Mouse (Mus musculus) G1E-ER4 (cell line): ENCODE results near the gene Zfp667. TPM values are rescaled to one million over a fixed set of nuclear protein-coding genes. Genes with fewer than 3 reads are reported as not detected.
A peak's percentile ranks its signal among the peaks of the same experiment; 100 is the strongest.

Experiments
- GATA1 ChIP-seq: IDR thresholded peaks from one replicate; pipeline ENCODE4 v1.8.0; 2012; ENCODE audit warnings: low read length, inconsistent platforms
- polyA plus RNA-seq: library from polyadenylated mRNA; stranded (reverse); fragments of >175 nt; gene quantifications from 2 replicates; pipeline ENCODE4 v1.2.3, GENCODE M21; 2012

The Zfp667 gene
- 0.16 and 1.4 TPM in 2 replicates for polyA plus RNA-seq

DNA sequence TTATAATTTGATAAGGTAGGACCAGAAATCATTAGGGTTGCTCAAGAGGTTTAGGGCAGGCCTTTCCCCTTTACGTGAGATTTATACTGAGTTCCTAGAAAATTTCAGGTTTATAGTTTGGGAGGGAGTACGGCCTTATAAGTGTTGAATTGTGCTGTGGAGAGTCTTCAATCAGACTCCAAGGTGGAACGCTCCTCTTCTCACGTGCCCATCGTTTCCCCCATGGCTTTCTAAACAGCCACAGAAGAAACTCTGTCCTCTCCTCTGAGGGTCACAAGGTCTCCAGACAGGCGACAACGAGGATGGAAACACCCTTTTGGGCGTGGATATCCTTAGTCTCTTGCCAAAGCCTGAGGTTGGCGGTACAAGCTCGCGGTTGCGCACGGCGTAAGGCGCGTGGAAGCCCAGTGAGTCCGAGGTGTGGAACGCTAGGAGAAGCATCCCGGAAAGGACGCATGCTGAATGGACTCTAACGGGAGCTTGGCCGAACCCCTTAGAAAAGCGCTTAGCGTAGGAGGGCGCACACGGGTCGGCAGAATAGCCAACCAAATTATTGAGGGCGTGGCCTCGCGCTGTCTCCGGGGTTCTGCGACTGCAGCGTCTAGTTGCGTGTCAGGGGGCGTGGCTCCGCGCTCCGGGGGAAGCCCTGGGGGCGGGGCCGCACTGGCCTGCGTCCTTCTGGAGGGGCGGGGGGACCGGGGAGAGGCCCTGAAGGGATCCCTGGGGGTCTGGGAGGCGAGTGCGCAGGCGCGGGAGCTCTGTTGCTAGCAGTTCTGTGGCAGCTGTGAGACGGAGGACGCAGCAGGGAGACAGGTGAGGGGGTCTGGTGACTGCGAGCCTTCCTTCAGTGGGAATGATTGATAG is at the start of gene Zfp667:
Zfp667 (plus strand) TSS at position 738 of the 864 bp plus-strand sequence.
- no peak for TF ChIP-seq GATA1

DNA sequence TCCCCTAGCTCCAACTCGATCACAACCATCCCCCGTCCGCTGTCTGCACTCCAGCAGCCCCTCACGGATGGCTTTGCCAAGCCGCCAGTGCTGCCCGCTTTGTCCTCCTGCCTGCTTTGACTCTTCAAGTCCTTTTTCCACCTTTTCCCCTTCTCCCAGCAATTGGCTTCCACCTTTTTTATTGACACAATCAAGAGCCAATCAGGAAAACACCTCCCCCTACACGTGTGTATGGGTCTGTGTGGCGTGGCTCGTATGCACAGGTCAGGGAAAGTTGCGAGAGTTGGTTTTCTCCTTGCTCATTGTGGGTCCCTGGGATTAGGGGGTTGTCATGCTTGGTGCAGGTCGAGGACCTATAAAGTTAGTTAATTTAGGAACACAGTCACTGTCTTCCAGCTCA is 46.6 kb upstream of the Zfp667 start:
- no peak for TF ChIP-seq GATA1

DNA sequence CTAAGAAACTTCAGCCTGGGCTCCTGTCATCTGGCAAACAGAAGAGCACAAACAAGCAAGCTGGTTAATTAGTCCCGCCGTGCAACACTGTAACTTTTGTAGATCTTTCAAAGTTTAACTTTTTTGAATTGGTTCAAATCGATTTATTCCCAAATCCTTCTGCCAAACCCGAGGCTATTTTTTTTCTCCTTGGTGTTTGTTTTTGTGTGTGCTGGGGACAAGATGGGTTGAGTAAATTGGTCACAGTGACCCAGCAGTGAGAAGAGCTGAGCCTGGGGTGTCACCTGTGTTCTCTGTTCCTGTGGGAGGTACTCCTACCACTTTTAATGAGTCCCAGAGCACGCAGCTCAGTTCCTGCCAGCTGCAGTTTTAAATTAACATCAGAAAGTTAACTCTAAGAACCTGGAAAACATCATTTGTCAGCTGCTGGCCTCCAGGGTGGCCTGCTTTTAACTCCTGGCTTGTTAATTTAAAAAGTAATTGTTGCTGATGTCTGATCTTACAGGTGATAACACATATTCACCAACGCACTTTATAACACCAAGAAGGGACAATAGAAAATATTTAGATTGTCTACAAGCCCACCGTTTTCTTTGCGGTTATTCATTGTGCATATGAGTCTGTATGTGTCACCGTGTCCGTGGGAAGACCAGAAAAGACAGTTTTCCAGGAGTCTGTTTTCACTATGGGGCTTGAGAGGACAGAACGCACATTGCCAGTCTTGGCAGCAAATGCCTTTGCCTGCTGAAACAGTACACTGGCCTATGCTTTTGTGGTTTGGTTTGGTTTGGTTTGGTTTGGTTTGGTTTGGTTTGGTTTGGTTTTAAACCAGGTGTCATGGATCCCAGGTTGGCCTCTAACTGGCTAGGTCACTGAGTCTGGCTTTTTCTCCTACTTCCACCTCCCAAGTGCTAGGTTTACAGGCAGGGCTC is 41.8 kb upstream of the Zfp667 start:
- no peak for TF ChIP-seq GATA1

DNA sequence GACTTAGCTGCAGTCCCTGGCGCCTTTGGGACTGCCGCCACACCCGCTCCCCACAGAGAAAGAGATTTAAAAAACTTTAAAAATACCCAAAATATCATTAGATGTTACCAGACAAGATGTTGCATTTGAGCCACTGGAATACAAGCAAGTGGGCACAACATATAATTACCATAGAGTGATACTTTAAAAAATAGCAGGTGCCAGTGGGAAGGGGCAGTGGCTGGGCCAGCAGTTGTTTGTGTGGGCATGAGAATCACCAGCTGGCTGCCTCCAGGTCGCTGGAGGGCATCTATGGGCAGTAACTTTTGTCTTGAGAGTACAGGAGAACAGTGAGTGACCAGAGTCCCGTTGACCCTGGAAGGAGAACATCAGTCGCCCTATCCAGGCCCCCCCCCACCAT is 34.0 kb upstream of the Zfp667 start, which contains the start of gene Epp13:
Epp13 (plus strand) TSS at position 301 of the 400 bp plus-strand sequence.
- TF ChIP-seq GATA1 = no peak

DNA sequence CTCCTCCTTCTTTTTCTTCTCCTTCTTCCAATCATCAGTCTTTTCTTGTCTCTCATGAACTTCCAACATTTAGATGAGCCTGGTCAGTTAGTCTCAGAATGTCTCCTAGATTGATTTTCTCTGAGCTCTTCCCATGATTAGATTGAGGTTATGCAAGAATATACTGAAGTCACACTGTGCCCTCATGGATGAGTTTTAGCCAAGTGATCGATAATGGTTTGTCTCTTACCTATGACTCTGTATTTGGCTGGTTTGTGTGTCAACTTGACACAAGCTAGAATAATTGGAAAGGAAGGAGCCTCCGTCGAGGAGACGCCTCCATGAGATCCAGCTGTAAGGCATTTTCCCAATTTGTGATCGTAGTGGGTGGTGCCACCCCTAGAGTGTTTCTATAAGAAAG is 31.9 kb upstream of the Zfp667 start:
- TF ChIP-seq GATA1 = no peak

DNA sequence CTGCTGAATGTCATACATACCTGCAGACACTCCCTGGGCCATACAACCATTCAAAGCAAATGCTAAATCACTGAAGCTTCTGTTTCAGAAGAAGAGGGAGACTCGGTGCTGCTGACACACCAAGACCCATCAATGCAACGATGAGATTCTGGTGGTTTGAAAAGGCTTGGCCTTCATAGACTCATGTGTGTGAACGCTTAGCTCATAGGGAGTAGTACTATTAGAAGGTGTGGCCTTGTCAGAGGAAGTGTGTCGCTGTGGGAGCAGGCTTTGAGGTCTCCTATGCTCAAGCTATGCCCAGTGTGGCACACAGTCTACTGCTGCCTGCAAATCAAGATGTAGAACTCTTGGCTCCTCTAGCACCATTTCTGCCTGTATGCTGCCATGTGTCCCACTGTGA is 29.0 kb upstream of the Zfp667 start:
- TF ChIP-seq GATA1 = no peak

DNA sequence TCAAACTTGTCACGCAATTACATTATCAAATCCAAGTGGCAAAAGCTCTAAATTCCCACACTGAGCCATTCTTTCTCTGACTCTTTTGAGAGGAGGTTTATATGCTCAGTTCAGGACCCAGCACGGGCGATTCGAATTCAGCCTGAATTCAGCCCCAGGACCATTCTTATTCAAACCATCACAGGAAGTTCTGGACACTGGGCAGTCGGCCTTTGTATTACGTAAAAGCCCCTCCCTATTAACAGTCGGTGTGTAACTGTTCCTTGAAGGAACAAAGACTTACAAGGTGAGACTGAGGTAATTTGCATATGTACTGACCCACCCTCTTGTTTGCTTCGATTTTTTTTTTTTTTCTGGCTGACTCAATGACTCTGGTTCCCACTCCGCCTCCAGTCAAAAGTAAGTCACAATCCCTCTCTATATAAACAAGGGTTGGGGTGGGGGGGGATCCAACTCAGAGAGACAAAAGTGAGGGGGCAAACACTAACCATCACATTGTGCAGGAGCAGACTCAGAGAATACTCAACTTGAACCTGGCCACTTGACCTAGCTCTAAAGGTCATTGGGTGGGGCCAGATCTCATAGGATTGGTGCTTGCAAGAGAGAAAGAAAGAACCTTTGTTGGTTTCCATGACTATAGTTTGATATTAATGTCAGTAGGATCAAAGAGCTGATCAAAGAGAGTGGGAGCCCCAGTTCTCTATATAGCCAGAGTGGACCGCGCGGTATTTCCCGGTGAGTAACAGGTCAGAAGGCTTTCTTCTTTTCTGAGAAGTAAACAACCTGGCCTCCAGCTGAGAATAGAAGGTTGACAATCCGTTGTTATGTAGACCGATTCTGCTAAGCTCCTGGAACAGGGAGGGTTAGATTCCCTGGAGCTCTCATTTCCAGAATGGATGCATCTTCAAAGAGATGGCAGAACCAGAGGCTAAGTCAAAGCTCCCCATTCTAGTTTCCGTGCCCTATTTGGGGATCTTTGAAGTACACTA is 27.9 kb upstream of the Zfp667 start:
- TF ChIP-seq GATA1 = no peak

DNA sequence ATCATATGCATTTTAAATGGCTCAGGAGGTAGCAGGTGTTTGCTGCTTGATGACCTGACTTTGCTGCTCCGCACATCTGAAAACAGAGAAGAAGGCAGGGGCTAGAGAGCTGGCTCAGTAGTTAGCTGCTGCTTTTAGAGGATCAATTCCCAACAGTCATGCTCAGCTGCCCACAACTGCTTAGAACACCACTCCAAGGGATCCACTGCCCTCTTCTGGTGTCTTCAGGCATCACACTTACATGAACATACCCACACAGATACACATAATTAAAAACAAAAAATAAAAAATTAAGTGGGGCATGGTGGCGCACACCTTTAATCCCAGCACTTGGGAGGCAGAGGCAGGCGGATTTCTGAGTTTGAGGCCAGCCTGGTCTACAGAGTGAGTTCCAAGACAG is 24.3 kb upstream of the Zfp667 start:
- TF ChIP-seq GATA1 = no peak

DNA sequence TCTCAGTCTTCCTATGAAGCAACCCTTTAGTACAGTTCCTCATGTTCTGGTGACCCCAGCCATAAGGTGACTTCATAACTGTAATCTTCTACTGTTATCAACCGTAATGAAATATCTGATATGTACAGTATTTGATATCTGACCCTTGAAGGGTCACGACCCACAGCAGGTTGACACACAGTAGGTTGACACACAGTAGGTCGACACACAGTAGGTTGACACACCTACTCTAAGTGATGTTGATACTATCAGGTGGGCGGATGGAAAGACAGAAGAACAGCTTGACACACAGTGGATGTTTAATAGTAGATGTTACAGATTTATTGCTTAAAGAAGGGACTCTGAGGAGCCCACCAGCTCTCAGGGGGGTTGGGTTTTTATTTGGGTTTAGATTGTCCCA is 23.4 kb upstream of the Zfp667 start:
- no peak for TF ChIP-seq GATA1

DNA sequence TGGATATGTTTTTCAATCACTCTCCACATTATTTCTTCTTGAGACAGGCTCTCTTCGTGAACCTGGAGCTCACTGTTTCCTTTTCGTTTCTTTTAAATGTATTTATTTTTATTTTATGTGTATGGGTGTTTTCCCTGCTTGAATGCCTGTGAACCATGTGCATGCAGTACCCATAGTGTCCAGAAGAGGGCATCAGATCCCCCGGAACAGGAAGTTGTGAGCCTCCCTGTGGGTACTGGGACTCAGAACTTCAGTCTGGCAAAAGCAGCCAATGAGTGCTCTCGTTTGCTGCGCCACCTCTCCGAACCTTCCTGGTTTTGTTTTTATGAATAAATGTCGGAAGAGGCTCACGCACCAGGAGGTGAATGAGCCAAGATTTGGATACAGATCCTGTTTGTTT is 20.7 kb upstream of the Zfp667 start:
- TF ChIP-seq GATA1 = no peak

DNA sequence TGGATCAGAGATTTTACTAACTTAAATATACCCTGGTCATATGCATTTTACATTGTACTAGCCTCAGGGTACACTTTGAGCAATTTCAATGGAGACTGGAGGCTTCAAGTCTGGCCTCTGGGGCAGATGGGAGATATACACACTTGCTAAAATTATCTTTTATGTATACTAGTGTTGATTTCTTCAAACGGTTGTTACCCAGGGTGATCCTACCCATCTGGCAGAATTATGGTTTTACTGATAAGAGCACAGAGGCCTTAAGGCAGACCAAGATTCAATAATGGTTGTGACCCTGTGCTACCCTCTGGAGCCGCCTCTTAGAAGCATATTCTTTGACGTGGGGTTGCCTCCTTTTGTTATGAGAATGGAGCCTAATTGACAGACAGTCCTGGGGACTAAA is 8.5 kb upstream of the Zfp667 start:
- peak; percentile 44 for TF ChIP-seq GATA1

DNA sequence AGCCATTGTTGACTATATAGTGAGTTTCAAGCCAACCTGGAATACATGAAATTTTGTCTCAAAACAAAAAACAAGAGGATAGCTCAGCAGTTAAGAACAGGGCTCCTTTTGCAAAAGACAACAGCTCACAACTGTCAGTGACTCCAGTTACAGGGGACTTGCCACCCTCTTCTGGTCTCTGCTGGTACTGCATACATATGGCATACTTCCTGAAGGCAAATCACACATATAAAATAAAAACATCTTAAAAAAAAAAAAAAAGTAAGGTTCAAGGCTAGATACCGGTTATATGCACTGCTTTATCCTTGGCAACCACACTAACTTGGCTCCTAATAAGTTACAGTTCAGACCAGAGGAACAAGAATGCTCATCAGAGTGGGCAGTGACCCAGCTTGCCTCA is 3.6 kb upstream of the Zfp667 start:
- no peak for TF ChIP-seq GATA1

DNA sequence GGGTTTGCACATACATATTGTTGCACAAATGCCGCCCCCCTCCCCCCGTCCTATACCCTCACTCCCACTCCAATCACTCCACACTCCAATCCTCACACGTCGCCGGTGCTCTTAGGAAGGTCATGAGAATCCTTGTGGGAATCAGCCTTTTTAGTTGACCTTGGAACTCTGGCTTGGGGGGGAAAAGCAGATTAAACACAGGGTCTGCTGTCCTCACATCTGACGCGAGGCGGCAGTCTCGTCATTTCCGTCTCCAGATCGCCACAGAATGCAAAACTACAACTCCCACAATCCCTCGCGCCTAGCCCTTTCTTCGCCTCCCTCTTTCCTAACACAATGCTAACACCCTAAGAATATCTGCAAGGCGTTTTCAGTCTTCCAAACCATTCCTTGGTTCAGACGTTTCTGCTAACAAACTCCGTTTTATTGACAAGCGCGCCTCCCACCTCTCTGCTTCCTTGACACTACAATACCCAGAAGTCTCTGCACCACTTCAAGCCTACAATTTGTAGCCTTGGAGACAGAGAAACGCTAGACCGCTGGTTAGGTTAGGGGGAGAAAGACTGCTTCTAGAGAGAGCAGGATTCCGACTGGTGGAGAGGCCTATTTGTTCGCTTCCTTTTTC is 2.8 kb upstream of the Zfp667 start:
- no peak for TF ChIP-seq GATA1

DNA sequence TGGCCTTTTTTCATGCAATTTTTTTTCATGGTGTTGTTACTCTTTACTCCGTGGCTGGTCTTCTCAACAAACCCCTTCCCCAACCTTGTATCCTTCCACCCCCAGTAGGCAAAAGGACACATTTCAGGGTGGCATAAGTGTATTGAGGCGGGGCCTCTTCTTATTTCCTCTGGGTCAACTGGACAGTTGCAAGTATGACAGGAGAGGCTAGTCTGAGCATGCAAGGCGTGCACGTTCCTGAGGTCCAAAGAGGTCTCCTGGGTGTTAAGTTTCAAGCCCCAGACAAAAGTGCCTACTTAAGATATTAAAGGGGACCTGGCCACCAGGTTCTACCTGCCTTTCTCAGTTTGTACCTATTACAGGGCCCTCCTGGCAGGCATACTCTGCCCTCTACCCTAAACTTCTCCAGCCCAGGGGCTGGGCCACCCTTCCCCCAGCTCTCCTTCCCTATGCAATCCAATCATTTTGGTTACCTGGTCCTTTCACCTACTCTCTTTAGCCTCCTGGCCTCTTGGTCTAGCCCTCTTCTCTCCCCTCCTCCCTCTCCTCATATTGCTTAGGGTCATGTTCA is 1.9 kb upstream of the Zfp667 start:
- TF ChIP-seq GATA1 = no peak
